Mouse (Mus musculus) cerebellum, postnatal 36 days (tissue): ENCODE results near the gene Cfhr2.
"Not testable (repeated sequence)": the region's sequence is repeated elsewhere in the genome, so short reads cannot be mapped to it uniquely, and the experiment has no call there.

Experiments used
- DNase-seq, 2 experiments: peaks; one replicate each; pipeline ENCODE4 v3.0.0; 2021 to 2022; ENCODE audit warnings: mixed read lengths in 2 of 2

Cfhr2 gene

DNA sequence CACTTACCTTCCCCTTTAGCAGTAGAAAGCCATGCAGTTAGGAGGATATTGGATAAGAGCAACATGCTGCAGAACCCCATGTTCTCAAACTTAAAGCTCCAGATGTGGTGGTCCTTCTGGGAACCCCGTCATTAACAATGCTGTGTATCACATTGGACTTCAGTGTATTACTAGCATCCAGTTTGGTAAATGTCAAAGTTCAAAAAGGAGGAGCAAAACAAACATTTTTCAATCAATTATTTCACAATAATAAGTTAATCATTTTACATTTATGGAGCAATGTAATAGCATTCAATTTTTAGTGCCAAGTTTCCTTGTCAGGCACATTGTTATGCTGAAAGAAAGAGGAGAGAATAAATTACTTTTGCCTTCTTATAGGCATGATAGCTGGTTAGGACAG, at the start of gene Cfhr2:
TSS of gene Cfhr2 (minus strand) at position 155 of the 400 bp plus-strand sequence.
- no peak for DNase-seq

DNA sequence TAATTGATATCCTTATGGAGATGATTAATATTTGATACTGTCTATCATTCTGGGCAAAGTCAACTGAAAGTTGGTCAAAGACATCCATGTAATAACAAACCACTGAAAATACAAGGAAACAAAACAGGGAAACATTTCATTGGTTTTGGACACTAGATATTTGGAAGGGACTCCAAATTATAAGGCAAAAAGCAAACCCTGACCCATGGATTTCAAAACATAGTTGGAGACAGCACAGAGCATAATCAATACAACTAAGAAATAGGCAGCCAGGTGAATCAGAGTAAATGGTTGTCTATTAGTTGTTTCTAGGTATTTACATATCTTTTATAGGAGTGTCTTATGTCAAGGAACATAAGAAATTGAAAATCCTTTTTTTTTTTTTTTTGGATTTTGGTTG, 5.2 kb upstream of the Cfhr2 start:
- no peak for DNase-seq

DNA sequence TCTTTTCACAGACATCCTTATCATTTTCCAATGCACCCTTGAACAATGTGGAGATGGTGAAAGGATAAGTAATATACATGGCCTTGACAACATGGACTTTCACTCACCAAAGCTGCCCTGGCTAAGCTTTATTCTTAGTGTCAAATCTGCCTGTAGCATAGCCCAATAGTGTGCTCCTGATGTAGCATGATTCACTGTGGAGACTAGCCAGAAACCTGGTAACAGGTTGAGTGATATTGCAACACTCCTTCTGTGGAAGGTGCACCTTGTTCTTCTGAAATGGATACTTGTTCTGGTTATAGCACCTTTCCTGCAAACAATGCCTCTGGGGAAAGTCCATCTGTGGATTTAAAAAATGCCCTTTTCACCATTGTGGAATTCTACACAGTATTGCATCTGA, 1.7 kb upstream of the Cfhr2 start:
- DNase-seq, result no peak

DNA sequence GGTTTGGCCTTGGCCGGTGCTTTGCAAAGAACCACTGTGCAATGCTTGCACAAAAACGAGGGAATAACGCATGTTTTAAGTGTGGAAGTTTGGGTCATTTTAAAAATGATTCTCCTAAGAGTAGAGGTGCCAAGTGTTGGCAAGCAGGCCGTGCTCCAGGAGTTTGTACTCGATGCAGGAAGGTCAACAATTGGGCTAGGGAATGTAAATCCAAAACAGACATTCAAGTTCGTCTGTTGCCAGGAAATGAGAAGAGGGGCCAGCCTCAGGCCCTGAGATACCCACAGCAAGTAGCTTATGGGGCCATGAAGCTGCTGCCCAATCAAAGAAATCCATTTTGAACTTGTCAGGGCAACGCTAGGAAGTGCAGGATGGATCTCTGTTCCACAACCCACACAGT, 18.8 kb downstream of the Cfhr2 start:
- no peak for DNase-seq

DNA sequence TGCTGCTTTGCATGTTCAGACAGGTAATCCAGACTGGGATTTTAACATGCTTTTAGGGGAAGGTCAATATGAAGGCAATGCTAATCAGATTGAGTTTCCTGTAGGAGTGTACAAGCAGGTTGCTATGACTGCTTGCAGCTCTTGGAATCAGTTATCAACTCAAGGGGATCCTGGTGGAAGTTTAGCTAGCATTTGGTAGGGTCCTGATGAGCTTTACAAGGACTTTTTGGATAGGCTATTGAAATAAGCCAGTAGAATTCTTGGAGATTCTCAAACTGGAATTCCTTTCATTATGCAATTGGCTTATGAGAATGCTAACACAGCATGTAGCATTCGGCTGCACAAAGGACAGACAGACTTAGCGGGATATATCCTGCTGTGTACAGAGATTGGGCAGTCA, 19.2 kb downstream of the Cfhr2 start:
- no peak for DNase-seq

DNA sequence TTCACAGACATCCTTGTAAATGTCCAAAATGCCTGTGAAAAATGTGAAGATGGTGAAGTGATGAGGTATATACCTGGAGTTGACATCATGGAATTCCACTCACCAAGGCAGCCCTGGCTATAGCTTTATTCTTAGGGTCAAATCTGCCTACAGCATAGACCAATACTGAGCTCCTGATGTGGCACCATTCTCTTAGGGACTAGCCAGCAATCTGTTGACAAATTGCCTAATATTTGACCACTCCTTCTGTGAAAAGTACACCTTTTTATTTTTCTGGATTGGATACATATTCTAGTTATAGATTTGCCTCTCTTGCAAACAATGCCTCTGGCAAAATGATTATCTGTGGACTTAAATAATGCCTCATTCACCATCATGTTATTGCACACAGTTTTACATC, 49.9 kb downstream of the Cfhr2 start:
- DNase-seq, result no peak

DNA sequence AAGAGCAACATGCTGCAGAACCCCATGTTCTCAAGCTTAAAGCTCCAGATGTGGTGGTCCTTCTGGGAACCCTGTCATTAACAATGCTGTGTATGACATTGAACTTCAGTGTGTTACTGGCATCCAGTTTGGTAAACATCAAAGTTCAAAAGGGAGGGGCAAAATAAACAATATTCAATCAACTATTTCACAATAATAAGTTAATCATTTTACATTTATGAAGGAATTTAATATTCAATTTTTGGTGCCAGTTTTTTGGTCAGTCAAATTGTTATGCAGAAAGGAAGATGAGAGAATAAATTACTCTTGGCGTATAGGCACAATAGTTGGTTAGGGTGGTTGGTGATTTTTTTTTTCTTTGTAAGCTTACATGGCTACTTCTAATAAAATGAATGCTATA, 77.4 kb downstream of the Cfhr2 start, which contains the start of gene Gm4788:
TSS of gene Gm4788 (minus strand) at position 101 of the 400 bp plus-strand sequence.
- no peak for DNase-seq

DNA sequence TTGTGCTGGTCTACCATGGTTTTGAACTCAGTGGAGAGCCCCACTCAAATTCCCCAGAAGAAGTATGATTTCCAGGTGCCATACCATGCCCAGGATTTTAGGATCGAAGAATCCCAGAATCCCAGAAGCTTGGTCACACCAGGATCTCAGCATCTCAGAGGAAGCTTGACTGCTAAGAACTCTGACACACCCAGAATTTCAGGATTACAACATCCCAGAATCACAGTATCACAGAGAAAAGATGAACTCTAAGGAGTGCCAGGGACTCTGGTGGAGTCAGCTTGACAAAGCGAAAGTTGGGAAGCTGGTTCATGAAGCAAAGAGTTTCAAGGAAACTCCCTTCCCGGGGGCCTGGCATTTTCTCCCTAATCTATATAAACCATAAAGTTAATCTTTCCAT, 88.6 kb downstream of the Cfhr2 start:
- not testable (repeated sequence) for DNase-seq
